Mouse (Mus musculus) CD4-positive naive resting alpha-beta T cell, adult 76 days (primary cell): ENCODE measurements around the gene Ccdc86. TPM values are rescaled to one million over a fixed set of nuclear protein-coding genes. Genes with fewer than 3 reads are reported as not detected.

ENCODE experiments used
- total RNA-seq: library from RNA; stranded (reverse); gene quantifications from one replicate; pipeline ENCODE4 v1.2.4, GENCODE M21; 2023

Ccdc86 gene
- total RNA-seq, result 22.2 TPM

GRCm38 (mm10) chr19:10949112-10949511, at the start of gene Ccdc86:
TSS of gene Ccdc86 (minus strand) at chr19:10949266.

GRCm38 (mm10) chr19:10993150-10993549, 44.1 kb upstream of the Ccdc86 start, which contains the start of gene Ms4a15:
TSS of gene Ms4a15 (minus strand) at chr19:10993250.

GRCm38 (mm10) chr19:10974238-10974865, 25.3 kb upstream of the Ccdc86 start, which contains the start of gene Ms4a10:
TSS of gene Ms4a10 (minus strand) at chr19:10974670.

GRCm38 (mm10) chr19:10937110-10937563, 11.9 kb downstream of the Ccdc86 start, which contains the start of gene Ptgdr2:
TSS of gene Ptgdr2 (plus strand) at chr19:10937160.

GRCm38 (mm10) chr19:10920532-10920931, 28.5 kb downstream of the Ccdc86 start, which contains the start of gene Zp1:
TSS of gene Zp1 (minus strand) at chr19:10920632.

GRCm38 (mm10) chr19:10895016-10895528, 54.0 kb downstream of the Ccdc86 start, which contains the start of gene Prpf19:
TSS of gene Prpf19 (plus strand) at chr19:10895231.

Other genes with a start within 250 kb of the Ccdc86 start
- gene Cd5, start 210.3 kb downstream of the Ccdc86 start, total RNA-seq, result 323 TPM
- 312 TPM for gene Cd6, start 119.2 kb downstream of the Ccdc86 start, total RNA-seq
- gene Slc15a3, start 109.5 kb downstream of the Ccdc86 start, total RNA-seq, result 4.9 TPM
- gene Tmem132a, start 79.3 kb downstream of the Ccdc86 start, total RNA-seq, result 0.15 TPM
- gene Tmem109, start 67.3 kb downstream of the Ccdc86 start, total RNA-seq, result 24.1 TPM
- gene Prpf19, start 54.0 kb downstream of the Ccdc86 start, total RNA-seq, result 111 TPM
- gene Zp1, start 28.6 kb downstream of the Ccdc86 start, total RNA-seq, result not detected
- not detected for gene Ptgdr2, start 12.1 kb downstream of the Ccdc86 start, total RNA-seq
- not detected for gene Ms4a10, start 25.4 kb upstream of the Ccdc86 start, total RNA-seq
- not detected for gene Ms4a15, start 44.0 kb upstream of the Ccdc86 start, total RNA-seq
- gene Ms4a18, start 68.8 kb upstream of the Ccdc86 start, total RNA-seq, result not detected
- gene Ms4a8a, start 131.8 kb upstream of the Ccdc86 start, total RNA-seq, result 0.50 TPM
- gene 1700017D01Rik, start 181.6 kb upstream of the Ccdc86 start, total RNA-seq, result not detected
- gene 1700025F22Rik, start 216.1 kb upstream of the Ccdc86 start, total RNA-seq, result not detected
- not detected for gene Ms4a13, start 247.5 kb upstream of the Ccdc86 start, total RNA-seq